Mouse (Mus musculus) spleen, postnatal 14 days (tissue): ENCODE data around the gene Ahdc1.
"Not testable (repeated sequence)": the region's sequence is repeated elsewhere in the genome, so short reads cannot be mapped to it uniquely, and the experiment has no call there.

Source experiments
- DNase-seq, 2 experiments: peaks; one replicate each; pipeline ENCODE4 v3.0.0; 2021 to 2022; ENCODE audit warnings: low spot score in 2 of 2

The Ahdc1 gene

GRCm38 (mm10) chr4:133095734-133096065 lies 84.6 kb downstream of the Ahdc1 start:
- DNase-seq: not testable (repeated sequence)

- not testable (repeated sequence) for DNase-seq
These were observed 85.6 kb downstream of the Ahdc1 start for GRCm38 (mm10) chr4:133096671-133097070.

GRCm38 (mm10) chr4:133101751-133102150 lies 90.7 kb downstream of the Ahdc1 start:
- no peak for DNase-seq

- no peak for DNase-seq
These were observed 92.6 kb downstream of the Ahdc1 start for GRCm38 (mm10) chr4:133103525-133104193.

- no peak for DNase-seq
These were observed 93.1 kb downstream of the Ahdc1 start for GRCm38 (mm10) chr4:133104194-133104569.

- DNase-seq: no peak
These were observed 95.6 kb downstream of the Ahdc1 start for GRCm38 (mm10) chr4:133106691-133107090.

GRCm38 (mm10) chr4:133107788-133108281 lies 96.8 kb downstream of the Ahdc1 start:
- no peak for DNase-seq

GRCm38 (mm10) chr4:133108481-133109334 lies 97.6 kb downstream of the Ahdc1 start:
- no peak for DNase-seq

- no peak for DNase-seq
These were observed 98.3 kb downstream of the Ahdc1 start for GRCm38 (mm10) chr4:133109335-133109801.

GRCm38 (mm10) chr4:133112175-133112838 lies 101.2 kb downstream of the Ahdc1 start:
- no peak for DNase-seq

- DNase-seq: no peak
These were observed 102.4 kb downstream of the Ahdc1 start for GRCm38 (mm10) chr4:133113351-133113882.

GRCm38 (mm10) chr4:133114762-133115161 lies 103.7 kb downstream of the Ahdc1 start:
- no peak for DNase-seq

GRCm38 (mm10) chr4:133115721-133116429 lies 104.8 kb downstream of the Ahdc1 start:
- DNase-seq: no peak

GRCm38 (mm10) chr4:133116756-133117470 lies 105.9 kb downstream of the Ahdc1 start:
- no peak for DNase-seq

- DNase-seq: no peak
These were observed 106.7 kb downstream of the Ahdc1 start for GRCm38 (mm10) chr4:133117556-133118411.

GRCm38 (mm10) chr4:133118775-133119375 lies 107.8 kb downstream of the Ahdc1 start:
- no peak for DNase-seq

GRCm38 (mm10) chr4:133119579-133119978 lies 108.5 kb downstream of the Ahdc1 start:
- DNase-seq: no peak

- no peak for DNase-seq
These were observed 109.8 kb downstream of the Ahdc1 start for GRCm38 (mm10) chr4:133120833-133121321.

GRCm38 (mm10) chr4:133121416-133121815 lies 110.4 kb downstream of the Ahdc1 start:
- DNase-seq: no peak
